Mouse (Mus musculus) forebrain, postnatal 0 days (tissue): Measurements from ENCODE around the gene Arhgap21. TPM values are rescaled to one million over a fixed set of nuclear protein-coding genes. Genes with fewer than 3 reads are reported as not detected.

Source experiments
- ATAC-seq: fragments of 200-750 bp; cut with Nextera tagmentation; 2 replicates; pipeline ENCODE4 v1.8.0; 2017; ENCODE audit warnings: mild to moderate bottlenecking, moderate library complexity
- DNase-seq: peaks from one replicate; pipeline ENCODE4 v3.0.0-alpha.2; 2015
- H3K27ac ChIP-seq: fragments of 300-500 bp; sonication (generic); 2 replicates; pipeline ENCODE4 v1.5.1; 2014; ENCODE audit warnings: low read depth, mild to moderate bottlenecking, antibody characterized with exemption, low read length, moderate library complexity, mixed read lengths
- H3K27me3 ChIP-seq: fragments of 300-500 bp; sonication (generic); 2 replicates; pipeline ENCODE4 v1.6.1; 2014; ENCODE audit warnings: mild to moderate bottlenecking, low read length, mixed read lengths; ENCODE audit not compliant: insufficient read depth
- H3K36me3 ChIP-seq: fragments of 300-500 bp; sonication (generic); 2 replicates; pipeline ENCODE4 v1.6.1; 2014; ENCODE audit warnings: mild to moderate bottlenecking, moderate library complexity; ENCODE audit not compliant: insufficient read depth
- H3K4me1 ChIP-seq: fragments of 300-500 bp; sonication (generic); 2 replicates; pipeline ENCODE4 v1.6.1; 2014; ENCODE audit warnings: antibody characterized with exemption; ENCODE audit not compliant: insufficient read depth
- H3K4me2 ChIP-seq: fragments of 300-500 bp; sonication (generic); 2 replicates; pipeline ENCODE4 v1.6.1; 2014; ENCODE audit warnings: low read depth, mild to moderate bottlenecking, moderate library complexity
- H3K4me3 ChIP-seq: fragments of 300-500 bp; sonication (generic); 2 replicates; pipeline ENCODE4 v1.5.1; 2014; ENCODE audit warnings: low read depth, low read length, mixed read lengths
- H3K9ac ChIP-seq: fragments of 300-500 bp; sonication (generic); 2 replicates; pipeline ENCODE4 v1.6.1; 2014; ENCODE audit warnings: mild to moderate bottlenecking
- H3K9me3 ChIP-seq: fragments of 300-500 bp; sonication (generic); 2 replicates; pipeline ENCODE4 v1.6.1; 2016; ENCODE audit warnings: low read length
- CTCF ChIP-seq: sonication (generic); IDR thresholded peaks from 2 replicates; pipeline ENCODE4 v1.5.1; 2016; ENCODE audit warnings: antibody characterized with exemption, control low read depth, low read depth
- WGBS: fragments of 180-500 bp; shearing (Covaris S2); extraction: QIAGEN DNeasy Blood & Tissue Kit; methylation state at CpG from one replicate; pipeline ENCODE4 v1.1.7; 2014; 5-methylcytosine and 5-hydroxymethylcytosine counted together
- polyA plus RNA-seq: library from polyadenylated mRNA; unstranded; fragments of >200 nt; fragmentation: Nextera tagmentation; extraction: Ambion mirVana; gene quantifications from 2 replicates; pipeline ENCODE4 v1.2.1, GENCODE M21; 2015
- total RNA-seq: library from RNA; depleted of rRNA; stranded (reverse); fragments of >200 nt; gene quantifications from 2 replicates; pipeline ENCODE4 v1.2.3, GENCODE M21; 2014

The Arhgap21 gene
- total and polyA plus RNA-seq, 2 experiments from 2014 or later = 24.9 to 99.1 TPM

DNA sequence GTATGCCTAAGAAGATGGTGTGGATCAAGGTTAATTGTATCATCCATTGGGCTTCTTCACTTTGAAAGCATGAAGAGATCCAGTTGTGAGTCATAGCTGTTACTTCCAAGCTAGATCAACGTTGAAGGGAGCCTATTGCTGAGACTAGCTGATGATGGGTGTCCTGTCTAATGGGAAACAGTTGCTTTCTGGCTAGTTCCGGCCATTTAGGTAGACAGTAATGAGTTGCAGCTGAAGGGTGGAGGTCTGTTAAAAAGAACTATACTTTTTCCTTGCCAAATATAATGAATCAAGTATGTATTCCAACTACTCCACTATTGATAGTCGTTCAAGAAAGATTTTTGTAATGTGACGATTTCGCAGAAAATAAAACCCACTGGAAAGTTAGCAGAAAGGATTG is 32.5 kb upstream of the Arhgap21 start:
- no peak for TF ChIP-seq CTCF
- H3K27me3 ChIP-seq = no peaks in the 10 kb centered on the region
- no peak overlapping the region for H3K4me2 ChIP-seq
- H3K4me3 ChIP-seq = no peak overlapping the region
- H3K9me3 ChIP-seq = no peaks in the 10 kb centered on the region
- ATAC-seq = no peak
- WGBS = 67% methylated on average over 5 of the region's 5 CpGs
- DNase-seq = no peak
- no peaks in the 10 kb centered on the region for H3K4me1 ChIP-seq
- H3K9ac ChIP-seq = no peak overlapping the region
- no peak overlapping the region for H3K27ac ChIP-seq
- H3K36me3 ChIP-seq = no peaks in the 10 kb centered on the region

GRCm38 (mm10) chr2:20995547-20995946 is 26.9 kb upstream of the Arhgap21 start:
- 86% methylated on average over 2 of the region's 2 CpGs for WGBS
- ATAC-seq (no peak), DNase-seq (no peak)
- H3K9me3 ChIP-seq = no peaks in the 10 kb centered on the region
- H3K27me3 ChIP-seq = no peaks in the 10 kb centered on the region
- TF ChIP-seq CTCF = no peak
- H3K9ac ChIP-seq = no peak overlapping the region
- H3K4me3 ChIP-seq = no peak overlapping the region
- H3K4me2 ChIP-seq = no peak overlapping the region
- no peak overlapping the region for H3K27ac ChIP-seq
- H3K4me1 ChIP-seq = no peaks in the 10 kb centered on the region
- no peaks in the 10 kb centered on the region for H3K36me3 ChIP-seq

DNA sequence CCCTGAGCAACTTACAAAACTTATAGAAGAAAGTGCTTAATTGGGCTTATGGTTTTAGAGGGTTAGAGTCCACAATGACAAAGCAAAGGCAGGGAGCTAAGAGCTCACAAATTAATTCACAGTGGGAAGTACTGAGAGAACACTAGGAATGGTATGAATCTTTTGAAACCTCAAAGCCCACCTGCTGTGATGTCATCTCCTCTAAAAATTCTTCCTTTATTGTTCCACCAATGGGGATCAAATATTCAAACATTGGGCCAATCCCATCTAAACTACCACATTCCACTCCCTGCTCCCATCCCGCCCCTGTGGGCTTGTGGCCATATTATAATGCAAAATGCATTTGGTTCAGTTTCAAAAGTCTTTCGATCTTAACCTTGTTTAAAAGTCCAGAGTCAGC is 22.8 kb upstream of the Arhgap21 start:
- no peak overlapping the region for H3K27ac ChIP-seq
- no peaks in the 10 kb centered on the region for H3K4me1 ChIP-seq
- no peak for TF ChIP-seq CTCF
- H3K4me2 ChIP-seq = no peak overlapping the region
- DNase-seq (no peak), ATAC-seq (no peak)
- H3K9me3 ChIP-seq = no peaks in the 10 kb centered on the region
- no peaks in the 10 kb centered on the region for H3K36me3 ChIP-seq
- WGBS = 78% methylated on average over 2 of the region's 2 CpGs
- H3K27me3 ChIP-seq = no peaks in the 10 kb centered on the region
- no peak overlapping the region for H3K9ac ChIP-seq
- H3K4me3 ChIP-seq = no peak overlapping the region

GRCm38 (mm10) chr2:20990907-20991306 is 22.2 kb upstream of the Arhgap21 start:
- no peaks in the 10 kb centered on the region for H3K27me3 ChIP-seq
- H3K9me3 ChIP-seq = no peaks in the 10 kb centered on the region
- H3K4me1 ChIP-seq = no peaks in the 10 kb centered on the region
- H3K27ac ChIP-seq = no peak overlapping the region
- H3K9ac ChIP-seq = no peak overlapping the region
- WGBS = 85% methylated on average over 2 of the region's 2 CpGs
- no peak overlapping the region for H3K4me3 ChIP-seq
- H3K36me3 ChIP-seq = no peaks in the 10 kb centered on the region
- ATAC-seq (no peak), DNase-seq (no peak)
- TF ChIP-seq CTCF = no peak
- H3K4me2 ChIP-seq = no peak overlapping the region

DNA sequence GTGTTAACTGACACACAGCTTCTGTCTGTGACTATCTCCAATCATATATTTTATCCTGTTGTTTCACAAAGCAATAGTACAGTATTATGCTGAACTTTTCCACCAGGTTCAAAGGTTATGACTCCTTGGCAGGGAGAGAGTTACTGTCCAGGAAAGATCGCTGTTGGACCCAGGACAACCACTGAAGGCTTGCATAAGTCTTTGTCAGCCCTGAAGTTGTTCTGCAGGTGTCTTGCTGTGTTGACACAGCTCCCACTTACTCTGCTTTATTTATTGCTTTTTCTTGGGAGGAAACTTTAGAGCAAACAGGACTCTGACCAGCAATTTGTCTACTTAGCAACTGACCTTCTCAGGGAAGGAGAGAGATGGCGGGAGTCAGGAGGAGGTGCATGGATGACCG is 21.4 kb upstream of the Arhgap21 start:
- 93% methylated on average over 3 of the region's 3 CpGs for WGBS
- Histone ChIP-seq H3K9ac (no peak overlapping the region), H3K4me1 (no peaks in the 10 kb centered on the region), H3K4me3 (no peak overlapping the region), H3K4me2 (no peak overlapping the region), H3K9me3 (no peaks in the 10 kb centered on the region), H3K27ac (no peak overlapping the region), H3K36me3 (no peaks in the 10 kb centered on the region), H3K27me3 (no peaks in the 10 kb centered on the region)
- no peak for DNase-seq
- ATAC-seq = no peak
- no peak for TF ChIP-seq CTCF

DNA sequence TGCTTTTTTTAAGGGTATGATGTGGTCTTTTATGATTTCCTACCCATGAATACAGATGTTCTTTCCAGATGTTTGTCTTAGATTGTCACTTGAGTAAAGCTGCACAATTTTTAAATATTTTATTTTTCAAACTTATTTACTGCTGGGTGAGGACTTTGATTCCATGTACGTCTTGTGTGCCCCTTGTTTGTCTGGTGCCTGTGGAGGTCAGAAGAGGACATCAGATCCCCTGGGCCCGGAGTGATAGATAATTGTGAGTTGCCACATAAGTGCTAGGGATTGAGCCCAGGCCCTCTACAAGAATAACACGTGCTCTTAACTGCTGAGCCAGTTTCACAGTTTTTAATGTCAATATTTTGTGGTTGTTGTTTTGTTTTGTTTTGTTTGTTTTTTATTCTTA is 19.1 kb upstream of the Arhgap21 start:
- no peaks in the 10 kb centered on the region for H3K27me3 ChIP-seq
- no peaks in the 10 kb centered on the region for H3K4me1 ChIP-seq
- ATAC-seq (no peak), DNase-seq (no peak)
- no peak overlapping the region for H3K4me2 ChIP-seq
- no peak overlapping the region for H3K9ac ChIP-seq
- no peak overlapping the region for H3K27ac ChIP-seq
- no peak for TF ChIP-seq CTCF
- no peak overlapping the region for H3K4me3 ChIP-seq
- H3K9me3 ChIP-seq = no peaks in the 10 kb centered on the region
- 73% methylated on average over 3 of the region's 3 CpGs for WGBS
- H3K36me3 ChIP-seq = no peaks in the 10 kb centered on the region

DNA sequence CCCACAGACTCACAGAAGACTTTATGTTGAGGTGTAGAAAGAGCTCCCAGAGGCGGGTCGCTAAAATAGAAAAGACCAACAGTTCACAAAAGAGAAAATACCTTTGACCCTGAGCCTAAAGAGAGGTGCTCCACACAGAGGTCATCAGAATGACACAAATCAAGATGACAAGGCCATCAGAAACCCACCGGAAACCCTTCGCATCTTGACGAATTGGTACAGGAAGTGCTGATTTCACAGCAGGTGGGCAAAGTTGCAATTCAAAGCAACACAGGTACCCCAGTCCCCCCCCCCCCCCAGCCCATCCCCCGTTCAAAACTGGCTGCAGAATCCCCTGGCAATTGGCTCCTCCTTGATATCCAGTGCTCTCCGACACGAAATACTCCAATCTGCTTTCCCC is 10.0 kb upstream of the Arhgap21 start:
- no peak for DNase-seq

GRCm38 (mm10) chr2:20977051-20977450 is 8.4 kb upstream of the Arhgap21 start:
- DNase-seq (no peak), ATAC-seq (no peak)
- Histone ChIP-seq H3K36me3 (no peaks in the 10 kb centered on the region), H3K4me1 (no peaks in the 10 kb centered on the region), H3K9ac (no peak overlapping the region), H3K4me3 (no peak overlapping the region), H3K4me2 (no peak overlapping the region), H3K27ac (no peak overlapping the region), H3K27me3 (no peaks in the 10 kb centered on the region), H3K9me3 (no peaks in the 10 kb centered on the region)
- TF ChIP-seq CTCF = no peak

More for the DNA sequence above, 10.0 kb upstream of the Arhgap21 start:
- no peak for ATAC-seq
- no peak overlapping the region for H3K4me2 ChIP-seq
- H3K9me3 ChIP-seq = no peaks in the 10 kb centered on the region
- TF ChIP-seq CTCF = no peak
- no peak overlapping the region for H3K9ac ChIP-seq
- no peak overlapping the region for H3K4me3 ChIP-seq
- H3K27ac ChIP-seq = no peak overlapping the region
- H3K36me3 ChIP-seq = no peaks in the 10 kb centered on the region
- WGBS = 78% methylated on average over 8 of the region's 8 CpGs
- H3K4me1 ChIP-seq = no peaks in the 10 kb centered on the region
- no peaks in the 10 kb centered on the region for H3K27me3 ChIP-seq
